Mouse (Mus musculus) splenic B cell, adult 2 months (primary cell): ENCODE results near the gene Zfp598.
"Not testable (repeated sequence)": the region's sequence is repeated elsewhere in the genome, so short reads cannot be mapped to it uniquely, and the experiment has no call there.

Experiments used
- DNase-seq: peaks from one replicate; pipeline ENCODE4 v3.0.0-alpha.2; 2011; ENCODE audit warnings: low read depth, low spot score
- H3K27me3 ChIP-seq: 2 replicates; pipeline ENCODE4 v1.6.1; 2012; ENCODE audit warnings: mild to moderate bottlenecking, low read length, moderate library complexity, mixed read lengths; ENCODE audit not compliant: control insufficient read depth, poor library complexity, insufficient read depth, severe bottlenecking
- H3K36me3 ChIP-seq: 2 replicates; pipeline ENCODE4 v1.6.1; 2012; ENCODE audit warnings: mild to moderate bottlenecking, low read length, moderate library complexity, mixed read lengths; ENCODE audit not compliant: control insufficient read depth, poor library complexity, insufficient read depth, severe bottlenecking

Zfp598 gene

GRCm38 (mm10) chr17:24716166-24716682, 46.7 kb downstream of the Zfp598 start:
- H3K36me3 ChIP-seq = 0 out of 2 replicates have a peak, but pooled peaks cover 2% of the 10 kb centered on the region
- no peak for DNase-seq
- H3K27me3 ChIP-seq = no peaks in the 10 kb centered on the region

GRCm38 (mm10) chr17:24717943-24718342, 48.5 kb downstream of the Zfp598 start, which contains the start of the genes Rnf151 and Rps2:
Rnf151 (minus strand) TSS chr17:24718063.
Rps2 (plus strand) TSS chr17:24718116.
- peaks cover 7% of the 10 kb centered on the region; the same call in 1 of the 2 replicates for H3K36me3 ChIP-seq
- no peak for DNase-seq
- H3K27me3 ChIP-seq = no peaks in the 10 kb centered on the region

GRCm38 (mm10) chr17:24718938-24719337, 49.5 kb downstream of the Zfp598 start:
- not testable (repeated sequence) for DNase-seq, H3K36me3 ChIP-seq, H3K27me3 ChIP-seq

GRCm38 (mm10) chr17:24719494-24720222, 50.2 kb downstream of the Zfp598 start:
- DNase-seq = peak; percentile 99
- no peaks in the 10 kb centered on the region for H3K27me3 ChIP-seq
- H3K36me3 ChIP-seq = peaks cover 7% of the 10 kb centered on the region; the same call in 1 of the 2 replicates

GRCm38 (mm10) chr17:24720616-24721015, 51.1 kb downstream of the Zfp598 start:
- H3K36me3 ChIP-seq, H3K27me3 ChIP-seq, DNase-seq: not testable (repeated sequence)

GRCm38 (mm10) chr17:24721383-24721955, 52.0 kb downstream of the Zfp598 start:
- H3K27me3 ChIP-seq, H3K36me3 ChIP-seq, DNase-seq: not testable (repeated sequence)

- peaks cover 7% of the 10 kb centered on the region; the same call in 1 of the 2 replicates for H3K36me3 ChIP-seq
- DNase-seq = no peak
- H3K27me3 ChIP-seq = no peaks in the 10 kb centered on the region
These were observed 52.9 kb downstream of the Zfp598 start for GRCm38 (mm10) chr17:24722220-24722924.

- no peak for DNase-seq
- H3K36me3 ChIP-seq = peaks cover 7% of the 10 kb centered on the region; the same call in 1 of the 2 replicates
- no peaks in the 10 kb centered on the region for H3K27me3 ChIP-seq
These were observed 53.8 kb downstream of the Zfp598 start for GRCm38 (mm10) chr17:24723122-24723880.

- DNase-seq = no peak
- no peaks in the 10 kb centered on the region for H3K27me3 ChIP-seq
- peaks cover 7% of the 10 kb centered on the region; the same call in 1 of the 2 replicates for H3K36me3 ChIP-seq
These were observed 54.3 kb downstream of the Zfp598 start for GRCm38 (mm10) chr17:24723881-24724180.

- H3K36me3 ChIP-seq = peaks cover 7% of the 10 kb centered on the region; the same call in 1 of the 2 replicates
- no peaks in the 10 kb centered on the region for H3K27me3 ChIP-seq
- DNase-seq = peak; percentile 97
These were observed 54.7 kb downstream of the Zfp598 start, which contains the start of gene Ndufb10 for GRCm38 (mm10) chr17:24724184-24724583. Ndufb10 (minus strand) TSS chr17:24724478.

GRCm38 (mm10) chr17:24725637-24726390, 56.3 kb downstream of the Zfp598 start:
- DNase-seq = no peak
- peaks cover 5% of the 10 kb centered on the region; the same call in 1 of the 2 replicates for H3K36me3 ChIP-seq
- H3K27me3 ChIP-seq = no peaks in the 10 kb centered on the region

GRCm38 (mm10) chr17:24727618-24728017, 58.1 kb downstream of the Zfp598 start, which contains the start of gene Rpl3l:
Rpl3l (plus strand) TSS chr17:24727820.
- Histone ChIP-seq H3K36me3 (no peaks in the 10 kb centered on the region), H3K27me3 (no peaks in the 10 kb centered on the region)
- DNase-seq = no peak

GRCm38 (mm10) chr17:24728184-24728583, 58.7 kb downstream of the Zfp598 start:
- no peaks in the 10 kb centered on the region for H3K27me3 ChIP-seq
- no peaks in the 10 kb centered on the region for H3K36me3 ChIP-seq
- no peak for DNase-seq

GRCm38 (mm10) chr17:24729067-24729466, 59.6 kb downstream of the Zfp598 start:
- H3K27me3 ChIP-seq = no peaks in the 10 kb centered on the region
- H3K36me3 ChIP-seq = no peaks in the 10 kb centered on the region
- DNase-seq = no peak
